Mouse (Mus musculus): ENCODE measurements around the gene Arsb. TPM values are rescaled to one million over a fixed set of nuclear protein-coding genes. Genes with fewer than 3 reads are reported as not detected.
"Not testable (repeated sequence)": the region's sequence is repeated elsewhere in the genome, so short reads cannot be mapped to it uniquely, and the experiment has no call there.

The Arsb gene
- polyA plus RNA-seq, 1 experiment from 2014 or later, result 14.1 TPM

GRCm38 (mm10) chr13:93978703-93979495 lies 207.5 kb downstream of the Arsb start:
- Histone ChIP-seq H3K9ac (no peak overlapping the region), H3K27me3 (no peaks in the 10 kb centered on the region), H3K4me1 (no peaks in the 10 kb centered on the region), H3K4me2 (no peak overlapping the region), H3K36me3 (no peaks in the 10 kb centered on the region), H3K27ac (no peak overlapping the region), H3K4me3 (no peak overlapping the region), H3K9me3 (no peaks in the 10 kb centered on the region)
- 74% methylated on average over 12 of the region's 12 CpGs for WGBS
- no peak for ATAC-seq (ENCODE audit: insufficient number of reproducible peaks, low FRiP score, low TSS enrichment, low read depth)

- 73% methylated on average over 1 of the region's 1 CpGs for WGBS
- ATAC-seq (ENCODE audit: insufficient number of reproducible peaks, low FRiP score, low TSS enrichment, low read depth), result no peak
Measured at GRCm38 (mm10) chr13:93979754-93980153, 208.3 kb downstream of the Arsb start.

GRCm38 (mm10) chr13:93984521-93984920 lies 213.1 kb downstream of the Arsb start:
- no peaks in the 10 kb centered on the region for H3K36me3 ChIP-seq
- no peak overlapping the region for H3K9ac ChIP-seq
- WGBS, result 43% methylated on average over 2 of the region's 2 CpGs
- no peak for ATAC-seq (ENCODE audit: insufficient number of reproducible peaks, low FRiP score, low TSS enrichment, low read depth)
- no peaks in the 10 kb centered on the region for H3K27me3 ChIP-seq
- H3K4me1 ChIP-seq, result peaks cover 8% of the 10 kb centered on the region
- no peak overlapping the region for H3K4me2 ChIP-seq
- H3K9me3 ChIP-seq, result no peaks in the 10 kb centered on the region
- H3K27ac ChIP-seq, result no peak overlapping the region
- H3K4me3 ChIP-seq, result no peak overlapping the region

More at GRCm38 (mm10) chr13:93979754-93980153, 208.3 kb downstream of the Arsb start:
- no peaks in the 10 kb centered on the region for H3K36me3 ChIP-seq
- no peaks in the 10 kb centered on the region for H3K9me3 ChIP-seq
- H3K4me2 ChIP-seq, result no peak overlapping the region
- no peaks in the 10 kb centered on the region for H3K27me3 ChIP-seq
- H3K4me3 ChIP-seq, result no peak overlapping the region
- H3K9ac ChIP-seq, result no peak overlapping the region
- H3K4me1 ChIP-seq, result no peaks in the 10 kb centered on the region
- no peak overlapping the region for H3K27ac ChIP-seq

GRCm38 (mm10) chr13:93985181-93985580 lies 213.8 kb downstream of the Arsb start:
- no peaks in the 10 kb centered on the region for H3K27me3 ChIP-seq
- no peak overlapping the region for H3K4me3 ChIP-seq
- no peak overlapping the region for H3K4me2 ChIP-seq
- H3K36me3 ChIP-seq, result no peaks in the 10 kb centered on the region
- no peak for ATAC-seq (ENCODE audit: insufficient number of reproducible peaks, low FRiP score, low TSS enrichment, low read depth)
- WGBS, result 64% methylated on average over 7 of the region's 7 CpGs
- no peak overlapping the region for H3K27ac ChIP-seq
- H3K9ac ChIP-seq, result no peak overlapping the region
- no peaks in the 10 kb centered on the region for H3K9me3 ChIP-seq
- H3K4me1 ChIP-seq, result peaks cover 15% of the 10 kb centered on the region

GRCm38 (mm10) chr13:93985750-93986149 lies 214.3 kb downstream of the Arsb start:
- not testable (repeated sequence) for H3K27me3 ChIP-seq; ATAC-seq (ENCODE audit: insufficient number of reproducible peaks, low FRiP score, low TSS enrichment, low read depth); H3K4me3 ChIP-seq; H3K9me3 ChIP-seq; H3K27ac ChIP-seq; H3K4me2 ChIP-seq; H3K9ac ChIP-seq; H3K36me3 ChIP-seq
- 88% methylated on average over 8 of the region's 8 CpGs for WGBS
- H3K4me1 ChIP-seq, result peaks cover 15% of the 10 kb centered on the region

GRCm38 (mm10) chr13:93987611-93988010 lies 216.2 kb downstream of the Arsb start:
- H3K27me3 ChIP-seq, result no peaks in the 10 kb centered on the region
- ATAC-seq (ENCODE audit: insufficient number of reproducible peaks, low FRiP score, low TSS enrichment, low read depth), result no peak
- H3K4me2 ChIP-seq, result no peak overlapping the region
- 48% methylated on average over 7 of the region's 7 CpGs for WGBS
- no peak overlapping the region for H3K9ac ChIP-seq
- no peak overlapping the region for H3K27ac ChIP-seq
- no peaks in the 10 kb centered on the region for H3K9me3 ChIP-seq
- H3K4me1 ChIP-seq, result peaks cover 15% of the 10 kb centered on the region
- no peak overlapping the region for H3K4me3 ChIP-seq
- no peaks in the 10 kb centered on the region for H3K36me3 ChIP-seq

GRCm38 (mm10) chr13:93989208-93989607 lies 217.8 kb downstream of the Arsb start:
- no peak overlapping the region for H3K4me2 ChIP-seq
- H3K4me3 ChIP-seq, result no peak overlapping the region
- 61% methylated on average over 3 of the region's 4 CpGs for WGBS
- ATAC-seq (ENCODE audit: insufficient number of reproducible peaks, low FRiP score, low TSS enrichment, low read depth), result no peak
- peaks cover 15% of the 10 kb centered on the region for H3K4me1 ChIP-seq
- no peak overlapping the region for H3K9ac ChIP-seq
- no peaks in the 10 kb centered on the region for H3K27me3 ChIP-seq
- H3K9me3 ChIP-seq, result no peaks in the 10 kb centered on the region
- H3K27ac ChIP-seq, result no peak overlapping the region
- H3K36me3 ChIP-seq, result no peaks in the 10 kb centered on the region

- Histone ChIP-seq H3K9ac (no peak overlapping the region), H3K9me3 (no peaks in the 10 kb centered on the region), H3K4me2 (no peak overlapping the region), H3K27me3 (no peaks in the 10 kb centered on the region), H3K4me1 (peaks cover 15% of the 10 kb centered on the region), H3K4me3 (no peak overlapping the region), H3K27ac (no peak overlapping the region), H3K36me3 (no peaks in the 10 kb centered on the region)
- ATAC-seq (ENCODE audit: insufficient number of reproducible peaks, low FRiP score, low TSS enrichment, low read depth), result no peak
- WGBS, result 67% methylated on average over 11 of the region's 11 CpGs
Measured at GRCm38 (mm10) chr13:93989736-93990611, 218.5 kb downstream of the Arsb start.

GRCm38 (mm10) chr13:93990841-93991240 lies 219.4 kb downstream of the Arsb start:
- Histone ChIP-seq H3K27ac (no peak overlapping the region), H3K4me2 (no peak overlapping the region), H3K36me3 (no peaks in the 10 kb centered on the region), H3K27me3 (no peaks in the 10 kb centered on the region), H3K4me1 (peaks cover 7% of the 10 kb centered on the region; the same call in 1 of the 2 replicates), H3K9ac (no peak overlapping the region), H3K4me3 (no peak overlapping the region), H3K9me3 (no peaks in the 10 kb centered on the region)
- ATAC-seq (ENCODE audit: insufficient number of reproducible peaks, low FRiP score, low TSS enrichment, low read depth), result no peak
- 83% methylated on average over 3 of the region's 3 CpGs for WGBS

- ATAC-seq (ENCODE audit: insufficient number of reproducible peaks, low FRiP score, low TSS enrichment, low read depth), result no peak
- H3K9me3 ChIP-seq, result no peaks in the 10 kb centered on the region
- H3K27ac ChIP-seq, result no peak overlapping the region
- H3K4me3 ChIP-seq, result no peak overlapping the region
- WGBS, result 92% methylated on average over 5 of the region's 5 CpGs
- H3K4me2 ChIP-seq, result no peak overlapping the region
- no peaks in the 10 kb centered on the region for H3K27me3 ChIP-seq
- H3K9ac ChIP-seq, result no peak overlapping the region
- peaks cover 7% of the 10 kb centered on the region; the same call in 1 of the 2 replicates for H3K4me1 ChIP-seq
- no peaks in the 10 kb centered on the region for H3K36me3 ChIP-seq
Measured at GRCm38 (mm10) chr13:93992342-93992882, 221.0 kb downstream of the Arsb start.
